Mouse (Mus musculus): ENCODE results near the gene 1700021F05Rik. TPM values are rescaled to one million over a fixed set of nuclear protein-coding genes. Genes with fewer than 3 reads are reported as not detected.

The 1700021F05Rik gene
- polyA plus RNA-seq, 1 experiment: 56.2 TPM

DNA sequence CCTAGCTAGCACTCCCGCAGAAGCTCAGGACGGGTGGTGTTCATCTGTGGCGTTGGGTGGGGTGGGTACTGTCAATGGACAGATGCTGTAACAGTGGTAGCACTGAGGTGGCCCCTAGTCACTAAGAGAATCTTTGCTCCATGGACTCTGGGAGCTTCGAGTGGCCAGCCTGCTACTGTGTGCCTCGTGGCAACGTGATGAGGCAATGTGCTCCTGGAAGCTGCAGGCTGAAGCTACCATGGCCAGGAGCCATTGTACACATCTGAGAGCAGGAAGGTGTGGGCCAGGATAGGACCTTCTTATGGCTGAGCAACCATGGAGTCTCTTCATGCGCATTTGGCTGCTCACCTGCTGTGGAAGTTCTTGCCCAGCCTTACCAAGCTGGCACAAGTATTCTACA is 31.6 kb downstream of the 1700021F05Rik start:
- Histone ChIP-seq H3K27ac (ENCODE audit: control insufficient read depth, insufficient read depth, low read depth, low read length, poor library complexity) (no peak overlapping the region), H3K4me1 (ENCODE audit: control insufficient read depth, insufficient read depth, low read length) (no peaks in the 10 kb centered on the region; the same call in 1 of the 2 replicates), H3K4me3 (replicated peaks; ENCODE audit: control insufficient read depth, low read depth, low read length) (no peak overlapping the region)
- no peak for TF ChIP-seq POLR2A (IDR thresholded peaks at IDR 0.05; ENCODE audit: borderline replicate concordance, control insufficient read depth, low read depth, low read length)
- no peak for TF ChIP-seq CTCF (IDR thresholded peaks at IDR 0.05; ENCODE audit: control insufficient read depth, insufficient read depth, low read length)
- 82% methylated on average over 7 of the region's 7 CpGs for WGBS

DNA sequence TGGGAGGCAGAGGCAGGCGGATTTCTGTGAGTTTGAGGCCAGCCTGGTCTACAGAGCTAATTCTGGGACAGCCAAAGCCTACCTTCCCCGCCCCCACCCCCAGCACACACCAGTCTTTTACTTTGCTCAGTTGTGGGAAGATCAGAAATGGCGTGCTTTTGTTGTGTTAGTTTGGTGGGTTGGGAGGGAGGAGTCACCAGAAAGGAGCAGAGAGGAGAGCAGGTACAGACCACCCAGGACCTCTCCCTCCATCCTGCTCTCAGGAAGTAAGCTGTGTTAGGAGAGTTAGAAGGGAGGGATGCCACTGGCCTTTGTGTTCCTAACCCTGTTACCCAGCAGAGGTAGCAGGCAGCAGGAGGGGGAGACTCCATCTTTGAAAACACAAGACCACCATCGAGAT is 33.7 kb downstream of the 1700021F05Rik start:
- no peak for TF ChIP-seq CTCF (IDR thresholded peaks at IDR 0.05; ENCODE audit: control insufficient read depth, insufficient read depth, low read length)
- no peak for TF ChIP-seq POLR2A (IDR thresholded peaks at IDR 0.05; ENCODE audit: borderline replicate concordance, control insufficient read depth, low read depth, low read length)
- 76% methylated on average over 4 of the region's 4 CpGs for WGBS

DNA sequence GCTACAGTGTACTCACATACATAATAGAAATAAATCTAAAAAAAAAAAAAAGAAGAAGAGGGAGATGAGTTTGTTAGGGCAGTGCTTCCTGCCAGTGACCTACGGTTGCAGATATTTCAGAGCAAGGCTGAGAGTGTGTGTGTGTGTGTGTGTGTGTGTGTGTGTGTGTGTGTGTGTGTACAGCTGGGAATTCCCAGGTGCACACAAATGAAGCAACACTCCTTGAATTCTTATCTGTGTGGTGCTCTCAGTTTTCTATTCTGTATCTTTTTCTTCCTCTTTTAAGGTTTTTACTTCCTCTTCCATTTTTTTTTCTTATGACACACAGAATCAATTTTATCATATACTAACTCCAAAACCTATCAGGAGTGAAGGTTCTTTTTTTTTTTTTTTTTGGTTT is 36.5 kb downstream of the 1700021F05Rik start:
- TF ChIP-seq CTCF (IDR thresholded peaks at IDR 0.05; ENCODE audit: control insufficient read depth, insufficient read depth, low read length) (no peak), POLR2A (IDR thresholded peaks at IDR 0.05; ENCODE audit: borderline replicate concordance, control insufficient read depth, low read depth, low read length) (no peak)
- Histone ChIP-seq H3K4me3 (replicated peaks; ENCODE audit: control insufficient read depth, low read depth, low read length) (no peak overlapping the region), H3K4me1 (ENCODE audit: control insufficient read depth, insufficient read depth, low read length) (no peaks in the 10 kb centered on the region; the same call in 1 of the 2 replicates), H3K27ac (ENCODE audit: control insufficient read depth, insufficient read depth, low read depth, low read length, poor library complexity) (no peak overlapping the region)
- WGBS: 18% methylated on average over 1 of the region's 1 CpGs

More for the DNA sequence above, 33.7 kb downstream of the 1700021F05Rik start:
- no peak overlapping the region for H3K4me3 ChIP-seq (replicated peaks; ENCODE audit: control insufficient read depth, low read depth, low read length)
- H3K4me1 ChIP-seq (ENCODE audit: control insufficient read depth, insufficient read depth, low read length): no peaks in the 10 kb centered on the region; the same call in 1 of the 2 replicates
- H3K27ac ChIP-seq (ENCODE audit: control insufficient read depth, insufficient read depth, low read depth, low read length, poor library complexity): no peak overlapping the region

DNA sequence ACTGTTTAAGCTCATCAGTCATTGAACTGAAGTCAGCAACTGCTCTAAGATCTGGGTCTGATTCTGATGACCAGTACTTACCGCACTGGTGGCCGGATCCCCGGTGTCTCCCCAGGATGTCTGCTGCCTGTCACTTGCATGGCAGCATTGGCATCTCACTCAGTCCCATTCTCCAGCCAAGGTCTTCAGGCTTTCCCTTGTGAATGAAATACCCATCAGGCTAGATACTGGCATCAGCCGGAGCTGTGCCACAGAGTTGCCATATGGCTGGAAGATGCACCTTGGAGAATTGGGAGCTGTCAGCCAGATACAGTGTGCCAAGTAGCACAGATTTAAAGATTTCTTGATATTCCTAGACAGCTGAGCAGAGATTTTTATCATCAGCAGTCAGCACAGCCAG is 38.2 kb downstream of the 1700021F05Rik start:
- Histone ChIP-seq H3K27ac (ENCODE audit: control insufficient read depth, insufficient read depth, low read depth, low read length, poor library complexity) (no peak overlapping the region), H3K4me1 (ENCODE audit: control insufficient read depth, insufficient read depth, low read length) (no peaks in the 10 kb centered on the region; the same call in 1 of the 2 replicates), H3K4me3 (replicated peaks; ENCODE audit: control insufficient read depth, low read depth, low read length) (no peak overlapping the region)
- WGBS: 83% methylated on average over 4 of the region's 4 CpGs
- TF ChIP-seq POLR2A (IDR thresholded peaks at IDR 0.05; ENCODE audit: borderline replicate concordance, control insufficient read depth, low read depth, low read length) (no peak), CTCF (IDR thresholded peaks at IDR 0.05; ENCODE audit: control insufficient read depth, insufficient read depth, low read length) (no peak)

DNA sequence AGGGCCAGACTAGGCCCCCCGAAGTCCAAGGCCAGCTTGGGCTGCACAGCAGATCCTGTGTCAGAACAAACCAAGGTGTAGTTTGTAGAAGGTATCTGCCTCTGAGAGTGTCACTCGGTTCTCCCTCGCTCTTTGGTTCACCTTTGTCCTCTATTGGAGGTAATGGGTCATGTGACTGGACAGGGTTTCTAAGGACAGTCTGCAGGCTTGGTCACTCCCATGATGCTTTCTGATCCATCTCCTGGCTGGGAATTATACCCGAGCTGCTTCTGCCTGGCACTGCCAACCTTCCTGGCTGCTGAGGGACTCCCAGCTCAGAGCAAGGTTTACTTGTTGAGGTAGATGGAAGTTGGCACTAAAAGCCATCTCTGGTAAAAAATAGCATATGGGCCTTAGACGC is 49.9 kb downstream of the 1700021F05Rik start:
- TF ChIP-seq CTCF (IDR thresholded peaks at IDR 0.05; ENCODE audit: control insufficient read depth, insufficient read depth, low read length): no peak
- no peak for TF ChIP-seq POLR2A (IDR thresholded peaks at IDR 0.05; ENCODE audit: borderline replicate concordance, control insufficient read depth, low read depth, low read length)
- Histone ChIP-seq H3K4me1 (ENCODE audit: control insufficient read depth, insufficient read depth, low read length) (no peaks in the 10 kb centered on the region; the same call in 1 of the 2 replicates), H3K4me3 (replicated peaks; ENCODE audit: control insufficient read depth, low read depth, low read length) (no peak overlapping the region), H3K27ac (ENCODE audit: control insufficient read depth, insufficient read depth, low read depth, low read length, poor library complexity) (no peak overlapping the region)
- WGBS: 80% methylated on average over 5 of the region's 5 CpGs

DNA sequence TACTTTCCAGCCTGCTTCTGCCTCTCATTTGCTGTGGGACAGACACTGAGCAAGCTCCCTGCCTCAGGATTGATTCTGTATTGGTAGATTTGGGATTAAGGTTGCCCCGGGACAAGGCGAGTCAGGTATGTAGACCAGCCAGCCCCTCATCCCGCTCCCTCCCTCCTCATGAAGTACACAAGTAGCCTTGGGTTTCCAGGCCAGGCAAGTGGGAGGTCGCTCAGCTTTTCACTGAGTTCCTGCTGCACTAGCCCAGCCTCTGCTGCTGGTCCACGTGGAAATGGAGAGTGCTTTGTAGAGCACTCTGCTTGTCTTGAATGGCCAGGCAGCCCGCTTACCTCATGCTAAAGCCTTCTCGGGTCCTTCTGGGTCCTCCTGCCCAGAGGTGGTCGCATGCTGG is 50.8 kb downstream of the 1700021F05Rik start:
- no peak overlapping the region for H3K27ac ChIP-seq (ENCODE audit: control insufficient read depth, insufficient read depth, low read depth, low read length, poor library complexity)
- TF ChIP-seq CTCF (IDR thresholded peaks at IDR 0.05; ENCODE audit: control insufficient read depth, insufficient read depth, low read length): no peak
- H3K4me1 ChIP-seq (ENCODE audit: control insufficient read depth, insufficient read depth, low read length): no peaks in the 10 kb centered on the region; the same call in 1 of the 2 replicates
- no peak overlapping the region for H3K4me3 ChIP-seq (replicated peaks; ENCODE audit: control insufficient read depth, low read depth, low read length)
- WGBS: 76% methylated on average over 8 of the region's 8 CpGs

DNA sequence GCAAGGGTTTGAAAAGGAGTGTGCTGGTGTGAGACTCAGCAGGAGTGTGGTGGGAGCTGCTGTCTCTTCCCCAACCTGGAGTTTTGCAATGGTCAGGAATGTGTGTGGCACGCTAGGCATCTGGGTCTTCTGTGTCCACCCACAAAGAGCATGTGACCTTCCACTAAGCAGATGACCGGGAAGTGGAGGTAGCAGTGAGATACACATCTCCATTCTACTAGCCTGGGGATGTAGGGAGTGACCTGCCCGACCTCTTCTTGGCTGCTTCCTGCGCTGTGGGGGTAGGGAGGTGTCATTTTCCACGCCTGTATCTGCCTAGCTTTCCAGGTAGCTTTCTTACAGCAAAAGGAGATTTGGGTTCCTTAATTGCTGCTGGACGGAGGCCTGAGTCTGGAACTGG is 51.2 kb downstream of the 1700021F05Rik start:
- no peaks in the 10 kb centered on the region; the same call in 1 of the 2 replicates for H3K4me1 ChIP-seq (ENCODE audit: control insufficient read depth, insufficient read depth, low read length)
- WGBS: 43% methylated on average over 6 of the region's 6 CpGs
- no peak overlapping the region for H3K4me3 ChIP-seq (replicated peaks; ENCODE audit: control insufficient read depth, low read depth, low read length)
- H3K27ac ChIP-seq (ENCODE audit: control insufficient read depth, insufficient read depth, low read depth, low read length, poor library complexity): no peak overlapping the region
- TF ChIP-seq POLR2A (IDR thresholded peaks at IDR 0.05; ENCODE audit: borderline replicate concordance, control insufficient read depth, low read depth, low read length) (no peak), CTCF (IDR thresholded peaks at IDR 0.05; ENCODE audit: control insufficient read depth, insufficient read depth, low read length) (no peak)

DNA sequence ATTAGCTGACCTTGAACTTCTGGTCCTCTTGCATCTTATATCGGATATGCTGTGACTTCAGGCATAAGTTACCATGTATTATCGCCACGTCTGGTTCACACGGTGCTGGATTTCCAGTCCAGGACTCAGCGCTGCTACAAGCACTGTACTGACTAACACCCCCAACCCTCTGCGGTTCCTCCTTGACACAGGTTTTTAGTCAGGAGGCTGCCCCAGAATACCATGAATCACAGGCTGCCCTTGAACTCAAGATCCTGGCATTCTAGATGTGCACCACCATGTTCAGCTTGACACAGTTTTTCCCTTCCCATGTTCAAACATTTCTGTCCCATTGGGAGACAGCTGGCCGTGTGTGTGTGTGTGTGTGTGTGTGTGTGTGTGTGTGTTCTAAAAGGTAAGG is 51.7 kb downstream of the 1700021F05Rik start:
- H3K4me1 ChIP-seq (ENCODE audit: control insufficient read depth, insufficient read depth, low read length): no peaks in the 10 kb centered on the region; the same call in 1 of the 2 replicates
- 84% methylated on average over 7 of the region's 7 CpGs for WGBS
- TF ChIP-seq CTCF (IDR thresholded peaks at IDR 0.05; ENCODE audit: control insufficient read depth, insufficient read depth, low read length) (no peak), POLR2A (IDR thresholded peaks at IDR 0.05; ENCODE audit: borderline replicate concordance, control insufficient read depth, low read depth, low read length) (no peak)
- H3K4me3 ChIP-seq (replicated peaks; ENCODE audit: control insufficient read depth, low read depth, low read length): no peak overlapping the region
- H3K27ac ChIP-seq (ENCODE audit: control insufficient read depth, insufficient read depth, low read depth, low read length, poor library complexity): no peak overlapping the region

DNA sequence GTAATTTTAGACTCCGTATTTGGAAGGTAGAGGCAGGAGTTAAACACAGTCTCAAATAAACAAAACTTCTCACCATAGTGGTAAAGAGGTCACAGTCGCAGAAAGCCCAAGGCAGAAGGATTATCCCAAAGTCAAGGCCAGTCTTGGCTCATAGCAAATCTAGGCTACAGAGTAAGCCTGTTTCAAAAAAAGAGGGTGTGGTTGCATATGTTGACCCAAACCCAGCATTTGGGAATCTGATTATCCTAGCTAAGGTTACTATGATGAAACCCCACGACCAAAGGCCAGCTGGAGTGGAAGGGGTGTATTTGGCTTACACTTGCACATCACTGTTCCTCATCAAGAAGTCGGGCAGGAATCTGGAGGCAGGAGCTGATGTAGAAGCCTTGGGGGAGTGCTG is 52.5 kb downstream of the 1700021F05Rik start:
- no peak for TF ChIP-seq POLR2A (IDR thresholded peaks at IDR 0.05; ENCODE audit: borderline replicate concordance, control insufficient read depth, low read depth, low read length)
- no peak for TF ChIP-seq CTCF (IDR thresholded peaks at IDR 0.05; ENCODE audit: control insufficient read depth, insufficient read depth, low read length)
- H3K27ac ChIP-seq (ENCODE audit: control insufficient read depth, insufficient read depth, low read depth, low read length, poor library complexity): no peak overlapping the region
- no peaks in the 10 kb centered on the region; the same call in 1 of the 2 replicates for H3K4me1 ChIP-seq (ENCODE audit: control insufficient read depth, insufficient read depth, low read length)
- 77% methylated on average over 4 of the region's 4 CpGs for WGBS
- H3K4me3 ChIP-seq (replicated peaks; ENCODE audit: control insufficient read depth, low read depth, low read length): no peak overlapping the region
